Mouse (Mus musculus): Measurements from ENCODE around the gene Gse1. TPM values are rescaled to one million over a fixed set of nuclear protein-coding genes. Genes with fewer than 3 reads are reported as not detected.

Gse1 gene
- total and polyA plus RNA-seq, 3 experiments, result 23.6 to 128 (median 66.9) TPM

DNA sequence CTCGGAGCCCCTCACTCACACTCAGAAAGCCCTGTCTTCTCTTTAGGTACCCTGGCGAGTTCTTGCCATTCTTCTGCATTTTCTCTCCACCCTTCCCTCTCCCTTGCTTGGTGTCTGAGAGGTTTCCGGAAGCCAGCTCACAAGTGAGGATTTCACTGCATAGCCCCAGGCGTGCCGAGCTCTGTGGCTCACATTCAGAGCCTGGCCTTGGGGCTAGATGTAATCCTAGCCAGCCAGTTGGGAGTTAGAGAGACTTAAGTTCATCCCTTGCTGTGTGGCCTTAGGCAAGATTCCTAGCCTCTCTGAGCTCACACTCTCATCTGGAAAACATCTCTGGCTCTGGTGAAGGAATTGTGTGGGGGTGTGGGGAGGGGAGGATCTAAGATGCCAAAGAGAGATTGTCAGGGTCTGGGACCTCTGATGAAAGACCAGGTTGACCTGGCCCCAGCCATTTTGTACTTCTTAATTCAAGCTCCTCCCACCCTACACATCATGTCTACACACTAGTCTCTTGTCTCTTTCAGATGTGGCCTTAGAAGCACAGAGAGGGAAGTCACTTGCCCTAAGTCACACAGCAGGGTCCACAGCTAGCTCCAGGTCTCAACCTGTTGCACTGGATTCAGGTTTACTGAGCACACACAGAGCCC, 108.8 kb downstream of the Gse1 start:
- H3K36me3 ChIP-seq (ENCODE audit: control insufficient read depth in 1 of 2, insufficient read depth in 2 of 2, low read length in 2 of 2), result peaks cover 0 to 14% of the 10 kb centered on the region in 2 experiments; a peak in 2 of 4 replicates
- peak overlapping the region; percentile 60 to 84 for H3K4me3 ChIP-seq (ENCODE audit: control insufficient read depth in 1 of 2, insufficient read depth in 1 of 2, low read depth in 2 of 2, low read length in 2 of 2)
- peaks cover 10 to 30% of the 10 kb centered on the region in 2 experiments for H3K4me1 ChIP-seq (ENCODE audit: control insufficient read depth in 1 of 2, insufficient read depth in 2 of 2, low read length in 2 of 2)
- H3K79me2 ChIP-seq (ENCODE audit: control insufficient read depth, insufficient read depth, low read length, poor library complexity), result peaks cover 5% of the 10 kb centered on the region; the same call in 1 of the 2 replicates
- DNase-seq (ENCODE audit: low read depth, low spot score), result peak; percentile 85
- H3K9ac ChIP-seq (ENCODE audit: control insufficient read depth, low read depth, low read length, poor library complexity, severe bottlenecking), result peak overlapping the region; percentile 80
- no peaks in the 10 kb centered on the region for H3K9me3 ChIP-seq (replicated peaks; ENCODE audit: insufficient read depth, low read length)
- H3K27me3 ChIP-seq (ENCODE audit: control insufficient read depth in 1 of 2, insufficient read depth in 2 of 2, low read length in 2 of 2), result no peaks in the 10 kb centered on the region
- peak overlapping the region; percentile 96 for H3K27ac ChIP-seq (ENCODE audit: control insufficient read depth, low read depth, low read length)
- no peak for TF ChIP-seq ZKSCAN1 (IDR thresholded peaks at IDR 0.05; ENCODE audit: low read depth, low read length)
- TF ChIP-seq MXI1 (IDR thresholded peaks at IDR 0.05; ENCODE audit: low read depth, low read length), result peak; percentile 79
- peak; percentile 28; the same call in 1 of the 2 replicates for TF ChIP-seq GATA1 (IDR thresholded peaks at IDR 0.05; ENCODE audit: low read depth, low read length)
- TF ChIP-seq MAZ (IDR thresholded peaks at IDR 0.05; ENCODE audit: low read depth, low read length), result peak; percentile 66; the same call in 1 of the 2 replicates
- TF ChIP-seq NELFE (IDR thresholded peaks at IDR 0.05; ENCODE audit: low read depth, low read length), result peak; percentile 43
- TF ChIP-seq CHD1 (IDR thresholded peaks at IDR 0.05; ENCODE audit: low read depth, low read length), result peak; percentile 75; the same call in 1 of the 2 replicates
- no peak for TF ChIP-seq MAFK (IDR thresholded peaks at IDR 0.05; ENCODE audit: borderline replicate concordance, low read depth, low read length)
- TF ChIP-seq SMC3 (IDR thresholded peaks at IDR 0.05; ENCODE audit: low read depth, low read length), result no peak
- no peak for TF ChIP-seq TAL1 (IDR thresholded peaks at IDR 0.05; ENCODE audit: low read length)
- TF ChIP-seq UBTF (IDR thresholded peaks at IDR 0.05; ENCODE audit: borderline replicate concordance, insufficient read depth, low read depth, low read length), result no peak
- TF ChIP-seq ZNF384 (IDR thresholded peaks at IDR 0.05; ENCODE audit: low read depth, low read length), result no peak
- peak; percentile 35 to 61; a peak in 2 of 4 replicates for TF ChIP-seq POLR2A (IDR thresholded peaks at IDR 0.05; ENCODE audit: control insufficient read depth in 1 of 2, insufficient read depth in 1 of 2, low read depth in 1 of 2, low read length in 2 of 2, poor library complexity in 1 of 2)
- no peak for TF ChIP-seq NRF1 (IDR thresholded peaks at IDR 0.05; ENCODE audit: insufficient read depth, low read depth, low read length, poor library complexity, severe bottlenecking)
- TF ChIP-seq KAT2A (conservative IDR thresholded peaks at IDR 0.05; ENCODE audit: low read depth, low read length), result no peak
- TF ChIP-seq POLR2AphosphoS2 (IDR thresholded peaks at IDR 0.05; ENCODE audit: low read length), result 0 out of 2 replicates have a peak, but pooled peaks have one; percentile 33
- TF ChIP-seq BHLHE40 (IDR thresholded peaks at IDR 0.05; ENCODE audit: borderline replicate concordance, low read depth, low read length), result peak; percentile 57; the same call in 1 of the 2 replicates
- TF ChIP-seq RAD21 (IDR thresholded peaks at IDR 0.05; ENCODE audit: low read depth, low read length), result no peak
- no peak for TF ChIP-seq USF1 (IDR thresholded peaks at IDR 0.05; ENCODE audit: low read depth, low read length)
- no peak for TF ChIP-seq MYC (IDR thresholded peaks at IDR 0.05; ENCODE audit: low read depth, low read length)
- 0 out of 2 replicates have a peak, but pooled peaks have one; percentile 20 for TF ChIP-seq RCOR1 (IDR thresholded peaks at IDR 0.05; ENCODE audit: low read depth, low read length)
- no peak for TF ChIP-seq MEF2A (IDR thresholded peaks at IDR 0.05; ENCODE audit: extremely low read depth, insufficient replicate concordance, low read depth, low read length, poor library complexity, severe bottlenecking)
- peak; percentile 66 for TF ChIP-seq ELF1 (IDR thresholded peaks at IDR 0.05; ENCODE audit: low read depth, low read length)
- TF ChIP-seq TCF12 (IDR thresholded peaks at IDR 0.05; ENCODE audit: low read depth, low read length), result peak; percentile 55; the same call in 1 of the 2 replicates
- TF ChIP-seq ETS1 (IDR thresholded peaks at IDR 0.05; ENCODE audit: low read depth, low read length), result no peak; the same call in 1 of the 2 replicates
- no peak for TF ChIP-seq ZC3H11A (IDR thresholded peaks at IDR 0.05; ENCODE audit: low read depth, low read length)
- no peak for TF ChIP-seq GABPA (IDR thresholded peaks at IDR 0.05; ENCODE audit: low read depth, low read length)
- TF ChIP-seq CHD2 (IDR thresholded peaks at IDR 0.05; ENCODE audit: low read length), result no peak
- TF ChIP-seq HCFC1 (IDR thresholded peaks at IDR 0.05; ENCODE audit: low read depth, low read length), result 0 out of 2 replicates have a peak, but pooled peaks have one; percentile 41
- peak; percentile 79; the same call in 1 of the 2 replicates for TF ChIP-seq TBP (IDR thresholded peaks at IDR 0.05; ENCODE audit: low read depth, low read length)
- peak in 1 of 2 experiments; percentile 29; a peak in 1 of 4 replicates for TF ChIP-seq EP300 (IDR thresholded peaks at IDR 0.05; ENCODE audit: low read depth in 1 of 2, low read length in 2 of 2)
- no peak for TF ChIP-seq USF2 (IDR thresholded peaks at IDR 0.05; ENCODE audit: borderline replicate concordance in 1 of 2, insufficient read depth in 1 of 2, low read depth in 1 of 2, low read length in 2 of 2)
- no peak for TF ChIP-seq JUND (IDR thresholded peaks at IDR 0.05; ENCODE audit: low read depth, low read length)
- no peak for TF ChIP-seq CTCF (IDR thresholded peaks at IDR 0.05 in 2 of 3, conservative IDR thresholded peaks at IDR 0.05 in 1 of 3; ENCODE audit: control insufficient read depth in 1 of 3, insufficient read depth in 1 of 3, low read depth in 2 of 3, low read length in 3 of 3, poor library complexity in 1 of 3, severe bottlenecking in 1 of 3)
- no peak for TF ChIP-seq POLR2AphosphoS5 (IDR thresholded peaks at IDR 0.05; ENCODE audit: borderline replicate concordance, low read depth, low read length)
- TF ChIP-seq E2F4 (IDR thresholded peaks at IDR 0.05; ENCODE audit: borderline replicate concordance, low read depth, low read length), result no peak

Measured in MEL (cell line).